Mouse (Mus musculus) midbrain, embryonic 16.5 days (tissue): Measurements from ENCODE around the gene Clybl. TPM values are rescaled to one million over a fixed set of nuclear protein-coding genes. Genes with fewer than 3 reads are reported as not detected.
A peak's percentile ranks its signal among the peaks of the same experiment; 100 is the strongest.

ENCODE experiments used
- ATAC-seq: fragments of 200-750 bp; cut with Nextera tagmentation; 2 replicates; pipeline ENCODE4 v1.8.0; 2017; ENCODE audit warnings: moderate TSS enrichment
- H3K27ac ChIP-seq: fragments of 300-500 bp; sonication (generic); 2 replicates; pipeline ENCODE4 v1.5.1; 2014; ENCODE audit warnings: mild to moderate bottlenecking, low read length, mixed read lengths
- H3K27me3 ChIP-seq: fragments of 300-500 bp; sonication (generic); 2 replicates; pipeline ENCODE4 v1.6.1; 2014; ENCODE audit warnings: low read depth, low read length, mixed read lengths; ENCODE audit not compliant: control insufficient read depth, insufficient read depth
- H3K36me3 ChIP-seq: fragments of 300-500 bp; sonication (generic); 2 replicates; pipeline ENCODE4 v1.6.1; 2014; ENCODE audit warnings: mild to moderate bottlenecking, low read length, moderate library complexity, mixed read lengths; ENCODE audit not compliant: control insufficient read depth, insufficient read depth
- H3K4me1 ChIP-seq: fragments of 300-500 bp; sonication (generic); 2 replicates; pipeline ENCODE4 v1.6.1; 2014; ENCODE audit warnings: mild to moderate bottlenecking, low read length, mixed read lengths; ENCODE audit not compliant: control insufficient read depth, insufficient read depth
- H3K4me2 ChIP-seq: fragments of 300-500 bp; sonication (generic); 2 replicates; pipeline ENCODE4 v1.6.1; 2014; ENCODE audit warnings: mild to moderate bottlenecking, low read length, mixed read lengths
- H3K4me3 ChIP-seq: fragments of 300-500 bp; sonication (generic); 2 replicates; pipeline ENCODE4 v1.5.1; 2014; ENCODE audit warnings: low read depth, mild to moderate bottlenecking, low read length, moderate library complexity, mixed read lengths
- H3K9ac ChIP-seq: fragments of 300-500 bp; sonication (generic); 2 replicates; pipeline ENCODE4 v1.6.1; 2014; ENCODE audit warnings: low read depth, low read length, mixed read lengths
- H3K9me3 ChIP-seq: fragments of 300-500 bp; sonication (generic); replicated peaks from 2 replicates; pipeline ENCODE4 v1.6.1; 2014; ENCODE audit warnings: mild to moderate bottlenecking, low read length, mixed read lengths; ENCODE audit not compliant: control insufficient read depth, poor library complexity, severe bottlenecking
- WGBS: fragments of 180-500 bp; shearing (Covaris S2); extraction: QIAGEN DNeasy Blood & Tissue Kit; methylation state at CpG from one replicate; pipeline ENCODE4 v1.1.7; 2014; 5-methylcytosine and 5-hydroxymethylcytosine counted together
- polyA plus RNA-seq: library from polyadenylated mRNA; unstranded; fragments of >200 nt; fragmentation: Nextera tagmentation; extraction: Ambion mirVana; gene quantifications from 2 replicates; pipeline ENCODE4 v1.2.1, GENCODE M21; 2015

Clybl gene
- polyA plus RNA-seq, 1 experiment from 2014 or later = 17.2 TPM

DNA sequence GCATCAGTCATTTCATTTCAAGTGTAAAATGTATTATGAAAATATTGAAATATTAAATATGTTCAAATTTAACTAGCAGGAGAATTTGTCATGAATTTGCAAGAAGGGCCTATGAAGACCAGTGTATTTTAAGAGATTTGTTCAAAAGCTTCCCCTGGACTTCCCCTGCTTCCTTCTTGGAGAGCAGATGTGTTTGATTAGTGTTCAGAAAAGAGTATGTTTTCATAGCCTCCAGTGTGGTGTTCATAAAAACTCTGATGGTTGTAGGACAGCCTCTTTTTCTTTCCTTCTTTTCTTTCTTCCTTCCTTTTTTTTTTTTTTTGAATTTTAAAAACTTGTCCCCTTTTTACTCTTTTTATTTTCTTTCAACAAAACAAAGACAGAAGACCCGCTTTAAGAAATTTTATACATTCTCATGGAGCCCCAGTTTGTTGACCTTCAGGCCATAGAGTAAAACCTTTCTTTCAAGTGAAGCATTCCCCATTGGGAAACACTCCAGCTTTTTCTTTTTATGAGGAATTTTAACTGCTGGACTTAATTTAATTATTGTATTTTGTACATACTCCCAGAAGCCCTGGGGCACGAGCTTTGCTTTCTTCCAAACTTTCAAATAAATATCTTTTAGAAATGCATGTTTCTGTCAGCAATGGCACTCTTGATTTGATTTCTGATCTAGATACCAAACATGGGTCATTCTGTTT lies 231.5 kb downstream of the Clybl start:
- 60% methylated on average over 2 of the region's 2 CpGs for WGBS

DNA sequence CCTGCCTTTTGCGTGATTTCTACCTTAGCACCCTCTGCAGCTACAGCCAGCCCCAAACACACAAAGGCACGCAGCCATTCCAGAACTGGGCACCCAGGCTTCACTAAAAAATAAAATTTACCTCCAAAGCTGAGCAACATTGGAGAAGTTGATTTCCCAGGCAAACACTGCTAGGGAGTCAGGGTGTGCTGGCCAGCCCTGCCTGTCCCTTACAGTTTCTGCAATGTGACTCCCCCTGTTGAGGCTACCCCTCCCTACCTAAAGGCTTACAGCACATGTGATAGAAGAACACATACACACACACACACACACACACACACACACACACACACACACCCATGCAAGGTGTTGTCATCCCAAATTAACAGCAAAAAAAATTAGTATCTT lies 232.0 kb downstream of the Clybl start:
- H3K4me1 ChIP-seq = no peaks in the 10 kb centered on the region
- no peak overlapping the region for H3K9ac ChIP-seq
- 90% methylated on average over 2 of the region's 2 CpGs for WGBS
- H3K27me3 ChIP-seq = peaks cover 22% of the 10 kb centered on the region
- no peaks in the 10 kb centered on the region for H3K9me3 ChIP-seq
- no peak overlapping the region for H3K4me3 ChIP-seq
- H3K27ac ChIP-seq = no peak overlapping the region
- no peak overlapping the region for H3K4me2 ChIP-seq
- no peaks in the 10 kb centered on the region for H3K36me3 ChIP-seq
- ATAC-seq = no peak

More for the DNA sequence above, 231.5 kb downstream of the Clybl start:
- H3K4me2 ChIP-seq = no peak overlapping the region
- no peak for ATAC-seq
- H3K4me3 ChIP-seq = no peak overlapping the region
- peaks cover 27% of the 10 kb centered on the region for H3K27me3 ChIP-seq
- H3K27ac ChIP-seq = no peak overlapping the region
- no peaks in the 10 kb centered on the region for H3K4me1 ChIP-seq
- no peaks in the 10 kb centered on the region for H3K9me3 ChIP-seq
- H3K36me3 ChIP-seq = no peaks in the 10 kb centered on the region
- H3K9ac ChIP-seq = no peak overlapping the region

DNA sequence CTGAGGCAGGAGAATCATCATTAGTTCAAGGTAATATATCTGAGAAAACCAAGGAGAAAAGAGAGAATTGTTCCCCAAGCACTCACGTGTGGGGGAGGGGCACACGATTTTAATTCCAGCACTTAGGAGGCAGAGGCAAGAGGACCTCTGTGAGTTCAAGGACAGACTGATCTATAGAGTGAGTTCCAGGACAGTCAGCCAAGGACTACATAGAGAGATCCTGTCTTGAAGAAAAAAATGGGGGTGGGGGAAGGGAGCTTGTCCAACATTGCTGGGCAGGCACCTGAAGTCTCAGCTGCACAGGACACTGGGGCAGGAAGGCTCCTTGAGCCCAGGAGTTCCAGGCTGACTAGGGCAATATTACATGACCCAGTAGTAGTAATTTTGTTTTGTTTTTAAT lies 233.3 kb downstream of the Clybl start:
- peaks cover 16% of the 10 kb centered on the region for H3K27me3 ChIP-seq
- no peak overlapping the region for H3K27ac ChIP-seq
- ATAC-seq = no peak
- H3K4me3 ChIP-seq = no peak overlapping the region
- H3K36me3 ChIP-seq = no peaks in the 10 kb centered on the region
- WGBS = 90% methylated on average over 2 of the region's 2 CpGs
- no peaks in the 10 kb centered on the region for H3K9me3 ChIP-seq
- no peaks in the 10 kb centered on the region for H3K4me1 ChIP-seq
- H3K9ac ChIP-seq = no peak overlapping the region
- no peak overlapping the region for H3K4me2 ChIP-seq

DNA sequence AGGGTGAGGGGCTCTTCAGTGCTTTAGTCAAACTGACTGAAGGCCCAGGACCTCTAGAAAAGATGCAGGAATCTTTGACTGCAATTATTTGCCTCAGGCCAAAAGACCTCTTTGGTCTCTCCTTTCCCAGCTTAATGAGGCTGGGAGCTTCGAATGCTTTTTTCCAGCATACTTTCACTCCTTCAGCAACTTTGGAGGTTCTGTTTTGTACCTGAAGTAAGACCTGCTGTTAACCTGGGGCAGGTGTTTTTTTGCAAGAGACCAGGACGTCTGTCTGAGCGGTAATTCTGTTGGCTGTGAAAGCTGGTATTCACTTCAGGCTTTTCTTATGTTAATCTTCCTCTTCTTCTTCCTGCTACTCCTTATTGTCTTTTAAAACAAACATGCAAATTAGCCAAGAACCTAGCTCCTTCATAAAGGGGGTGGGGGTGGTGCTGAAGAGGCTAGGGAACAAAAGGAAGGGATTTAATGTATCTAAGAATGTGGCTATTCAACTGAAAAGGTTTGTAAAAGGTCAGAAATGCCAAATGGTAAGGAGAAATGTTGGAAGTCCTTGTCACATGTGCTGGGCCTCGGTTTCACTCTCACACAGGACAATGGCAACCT lies 234.8 kb downstream of the Clybl start:
- Histone ChIP-seq H3K4me1 (no peaks in the 10 kb centered on the region), H3K4me3 (no peak overlapping the region), H3K36me3 (no peaks in the 10 kb centered on the region), H3K27me3 (peaks cover 9% of the 10 kb centered on the region), H3K27ac (no peak overlapping the region), H3K9ac (no peak overlapping the region), H3K4me2 (no peak overlapping the region), H3K9me3 (no peaks in the 10 kb centered on the region)
- no peak for ATAC-seq
- WGBS = 10% methylated on average over 4 of the region's 4 CpGs

DNA sequence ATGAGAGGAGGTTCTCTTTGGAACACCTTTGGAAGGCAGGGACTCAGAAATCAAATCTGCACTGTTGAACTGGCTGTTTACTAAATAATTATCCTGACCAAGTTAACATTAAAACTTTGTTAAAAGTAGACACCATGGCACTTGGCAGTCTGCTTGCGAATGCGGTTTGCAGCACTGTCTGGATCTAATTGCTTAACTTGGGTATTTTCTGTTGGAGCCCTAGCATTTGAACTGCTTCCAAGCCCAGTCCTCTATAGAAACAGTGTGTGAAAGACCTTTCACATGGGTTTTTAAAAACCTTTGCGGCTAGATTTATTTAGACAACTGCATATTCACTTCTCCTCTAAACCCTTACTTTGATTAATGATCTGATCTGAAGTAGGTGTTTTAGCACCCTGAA lies 242.9 kb downstream of the Clybl start:
- Histone ChIP-seq H3K4me3 (no peak overlapping the region), H3K4me1 (no peaks in the 10 kb centered on the region), H3K27me3 (no peaks in the 10 kb centered on the region), H3K9ac (no peak overlapping the region), H3K27ac (no peak overlapping the region), H3K9me3 (no peaks in the 10 kb centered on the region), H3K4me2 (no peak overlapping the region), H3K36me3 (no peaks in the 10 kb centered on the region)
- WGBS = 72% methylated on average over 3 of the region's 3 CpGs
- no peak for ATAC-seq

DNA sequence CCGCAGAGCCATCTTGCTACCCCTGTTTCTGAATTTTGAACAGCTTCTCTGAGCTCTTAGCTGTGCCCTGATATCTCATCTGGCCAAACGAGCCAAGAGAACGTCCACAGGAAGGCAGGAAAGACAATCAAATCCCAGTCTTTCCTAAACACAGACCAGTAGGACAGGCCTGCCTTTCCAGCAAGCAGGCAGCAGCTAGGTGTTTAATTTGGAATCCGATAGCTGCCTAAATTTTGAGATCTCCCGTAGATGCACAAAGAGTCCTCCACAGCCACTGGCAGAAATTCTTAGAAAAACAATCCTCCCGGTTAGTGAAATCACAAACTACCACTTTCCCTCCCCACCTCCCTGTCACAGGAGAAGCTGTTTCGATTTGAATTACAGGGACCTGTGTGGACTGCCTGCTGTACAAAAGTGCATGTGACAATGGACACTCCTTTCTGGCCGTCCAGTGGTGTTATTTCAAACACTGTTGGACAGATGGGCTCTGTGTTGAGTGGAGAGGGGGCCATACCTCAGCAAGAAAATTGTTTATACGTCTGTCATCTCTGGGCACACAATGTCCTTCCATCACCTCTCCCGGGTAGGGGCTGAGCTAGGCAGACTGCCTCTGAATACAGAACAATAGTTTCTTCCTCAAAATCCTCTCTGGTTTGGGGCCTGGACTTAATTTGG lies 245.2 kb downstream of the Clybl start:
- Histone ChIP-seq H3K4me2 (no peak overlapping the region), H3K27me3 (no peaks in the 10 kb centered on the region), H3K4me3 (no peak overlapping the region), H3K9me3 (no peaks in the 10 kb centered on the region), H3K36me3 (no peaks in the 10 kb centered on the region), H3K9ac (no peak overlapping the region), H3K27ac (no peak overlapping the region), H3K4me1 (no peaks in the 10 kb centered on the region)
- peak; percentile 21; the same call in 1 of the 2 replicates for ATAC-seq
- 49% methylated on average over 10 of the region's 10 CpGs for WGBS

DNA sequence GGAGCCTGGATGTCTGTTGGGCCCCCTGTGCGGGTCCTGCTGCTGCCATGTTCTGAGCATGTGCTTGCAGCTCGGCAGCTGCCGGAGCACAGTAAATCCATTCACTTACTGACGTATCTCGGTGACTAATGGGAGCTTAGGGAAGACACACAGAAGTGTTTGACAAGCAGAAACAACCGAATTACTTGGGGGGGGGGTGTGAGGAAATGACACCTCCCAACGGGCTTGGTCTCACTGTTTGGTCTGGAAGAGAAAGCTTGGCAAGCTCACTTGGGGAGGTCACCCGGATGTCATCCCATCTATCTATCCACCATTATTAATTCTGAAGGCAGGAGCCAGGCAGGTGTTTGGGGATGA lies 245.7 kb downstream of the Clybl start:
- Histone ChIP-seq H3K27me3 (no peaks in the 10 kb centered on the region), H3K4me1 (no peaks in the 10 kb centered on the region), H3K4me2 (no peak overlapping the region), H3K9ac (no peak overlapping the region), H3K9me3 (no peaks in the 10 kb centered on the region), H3K27ac (no peak overlapping the region), H3K4me3 (no peak overlapping the region), H3K36me3 (no peaks in the 10 kb centered on the region)
- ATAC-seq = peak; percentile 62; the same call in 1 of the 2 replicates
- 33% methylated on average over 8 of the region's 8 CpGs for WGBS

DNA sequence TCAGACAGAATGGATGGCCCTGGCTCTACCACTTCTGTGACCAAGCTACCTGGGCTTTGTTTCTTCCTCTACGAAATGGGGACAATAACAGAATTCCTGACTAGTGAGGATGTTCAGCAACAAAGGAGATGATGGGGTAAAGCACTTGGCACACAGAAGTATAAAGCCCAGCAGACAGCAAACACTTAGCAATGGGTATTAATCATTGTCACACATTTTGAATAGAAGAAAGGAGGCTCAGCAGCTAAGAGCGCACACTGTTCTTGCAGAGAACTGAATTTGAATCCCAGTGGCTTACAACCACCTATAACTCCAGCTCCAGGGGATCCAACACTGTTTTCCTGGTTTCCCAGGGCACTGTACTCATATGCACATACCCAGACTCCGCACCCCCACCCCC lies 246.2 kb downstream of the Clybl start:
- WGBS = 66% methylated on average over 3 of the region's 3 CpGs
- Histone ChIP-seq H3K9ac (no peak overlapping the region), H3K27me3 (no peaks in the 10 kb centered on the region), H3K4me2 (no peak overlapping the region), H3K36me3 (no peaks in the 10 kb centered on the region), H3K9me3 (no peaks in the 10 kb centered on the region), H3K27ac (no peak overlapping the region), H3K4me3 (no peak overlapping the region), H3K4me1 (no peaks in the 10 kb centered on the region)
- ATAC-seq = no peak

DNA sequence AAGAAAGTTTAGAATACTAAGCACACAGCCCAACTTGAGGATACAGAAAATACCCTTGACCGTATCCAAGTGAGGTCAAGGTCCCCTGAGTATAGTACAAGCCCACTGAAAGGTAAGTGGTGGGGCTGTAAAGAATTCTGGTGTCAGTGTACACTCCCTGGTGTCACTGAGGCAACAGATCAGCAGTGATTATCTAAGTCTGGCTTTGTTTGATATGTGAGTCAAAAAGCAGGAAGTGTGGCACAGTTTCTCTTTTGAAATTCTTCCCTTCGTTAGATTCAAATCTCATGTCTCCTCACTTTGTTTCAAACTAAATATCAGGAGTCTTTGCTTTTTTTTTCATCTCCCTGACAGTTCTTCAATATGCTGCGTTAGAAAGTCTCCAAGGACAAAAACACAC lies 251.1 kb downstream of the Clybl start:
- no peak overlapping the region for H3K27ac ChIP-seq
- no peak overlapping the region for H3K4me3 ChIP-seq
- H3K27me3 ChIP-seq = no peaks in the 10 kb centered on the region
- H3K4me2 ChIP-seq = no peak overlapping the region
- WGBS = 52% methylated on average over 3 of the region's 3 CpGs
- ATAC-seq = no peak
- H3K9ac ChIP-seq = no peak overlapping the region
- H3K9me3 ChIP-seq = no peaks in the 10 kb centered on the region
- no peaks in the 10 kb centered on the region for H3K36me3 ChIP-seq
- no peaks in the 10 kb centered on the region for H3K4me1 ChIP-seq
